Mouse (Mus musculus) forebrain, embryonic 12.5 days (tissue): Measurements from ENCODE around the gene Rdh16. TPM values are rescaled to one million over a fixed set of nuclear protein-coding genes. Genes with fewer than 3 reads are reported as not detected.
"Not testable (repeated sequence)": the region's sequence is repeated elsewhere in the genome, so short reads cannot be mapped to it uniquely, and the experiment has no call there.

ENCODE experiments used
- ATAC-seq: fragments of 200-750 bp; cut with Nextera tagmentation; 2 replicates; pipeline ENCODE4 v1.8.0; 2017; ENCODE audit warnings: moderate TSS enrichment; ENCODE audit not compliant: low FRiP score
- H3K27ac ChIP-seq: fragments of 300-500 bp; sonication (generic); 2 replicates; pipeline ENCODE4 v1.5.1; 2016; ENCODE audit warnings: mild to moderate bottlenecking
- H3K27me3 ChIP-seq: fragments of 300-500 bp; sonication (generic); 2 replicates; pipeline ENCODE4 v1.6.1; 2016; ENCODE audit warnings: mild to moderate bottlenecking
- H3K36me3 ChIP-seq: fragments of 300-500 bp; sonication (generic); replicated peaks from 2 replicates; pipeline ENCODE4 v1.6.1; 2016; ENCODE audit warnings: mild to moderate bottlenecking
- H3K4me1 ChIP-seq: fragments of 300-500 bp; sonication (generic); 2 replicates; pipeline ENCODE4 v1.6.1; 2016
- H3K4me2 ChIP-seq: fragments of 300-500 bp; sonication (generic); 2 replicates; pipeline ENCODE4 v1.6.1; 2016; ENCODE audit warnings: mild to moderate bottlenecking, moderate library complexity
- H3K4me3 ChIP-seq: fragments of 300-500 bp; sonication (generic); replicated peaks from 2 replicates; pipeline ENCODE4 v1.5.1; 2016; ENCODE audit warnings: mild to moderate bottlenecking
- H3K9ac ChIP-seq: fragments of 300-500 bp; sonication (generic); 2 replicates; pipeline ENCODE4 v1.6.1; 2016; ENCODE audit warnings: mild to moderate bottlenecking
- H3K9me3 ChIP-seq: fragments of 300-500 bp; sonication (generic); 2 replicates; pipeline ENCODE4 v1.6.1; 2016
- WGBS: fragments of 180-500 bp; shearing (Covaris S2); methylation state at CpG from one replicate; pipeline ENCODE4 v1.1.7; 2016; 5-methylcytosine and 5-hydroxymethylcytosine counted together
- polyA plus RNA-seq: library from polyadenylated mRNA; unstranded; fragments of >200 nt; fragmentation: Nextera tagmentation; extraction: Ambion mirVana; gene quantifications from 2 replicates; pipeline ENCODE4 v1.2.1, GENCODE M21; 2016

Rdh16 gene
- polyA plus RNA-seq, 1 experiment from 2014 or later, result not detected

DNA sequence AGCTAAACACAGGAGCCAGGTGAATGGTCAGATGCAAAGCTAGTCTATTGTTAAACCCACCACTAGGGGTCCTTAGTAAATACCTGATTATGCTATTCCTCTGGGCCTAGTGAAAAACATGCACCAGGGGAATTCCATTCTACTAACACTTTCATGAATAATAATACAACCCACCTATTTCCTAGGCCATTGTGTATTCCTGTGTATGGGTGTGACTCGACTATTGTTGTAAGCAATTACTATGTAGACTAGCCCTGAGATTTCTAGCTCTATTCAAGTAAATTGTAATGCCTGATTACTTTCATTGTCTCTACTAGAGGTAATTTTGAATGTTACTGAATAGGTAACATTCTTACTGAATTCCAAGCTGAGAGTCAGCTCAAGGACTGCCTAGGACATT lies 15.5 kb upstream of the Rdh16 start:
- not testable (repeated sequence) for H3K9me3 ChIP-seq, H3K9ac ChIP-seq, H3K36me3 ChIP-seq, ATAC-seq, H3K4me1 ChIP-seq, H3K4me2 ChIP-seq, H3K27ac ChIP-seq, H3K27me3 ChIP-seq, H3K4me3 ChIP-seq
- WGBS, result 69% methylated on average over 1 of the region's 1 CpGs

DNA sequence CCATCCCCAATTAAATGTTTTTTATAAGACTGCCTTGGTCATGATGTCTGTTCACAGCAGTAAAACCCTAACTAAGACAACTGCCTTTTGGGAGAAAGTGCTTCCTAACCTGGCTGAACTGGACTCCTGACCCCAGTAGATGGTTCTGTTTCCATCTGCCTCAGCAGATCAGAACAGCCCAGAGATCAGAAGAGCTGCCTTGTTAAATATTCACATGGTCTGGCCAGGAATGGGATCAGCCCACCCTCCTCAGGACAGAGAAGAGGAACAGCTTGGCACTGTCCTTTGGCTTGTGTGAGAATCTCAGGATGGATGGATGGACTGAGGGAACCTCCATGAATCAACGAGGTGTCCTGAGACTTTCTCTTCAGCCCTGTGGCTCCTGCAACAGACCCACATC lies 1.7 kb upstream of the Rdh16 start:
- H3K9me3 ChIP-seq, result 0 out of 2 replicates have a peak, but pooled peaks cover 2% of the 10 kb centered on the region
- no peak for ATAC-seq
- H3K4me2 ChIP-seq, result no peak overlapping the region
- H3K27ac ChIP-seq, result no peak overlapping the region
- no peaks in the 10 kb centered on the region for H3K27me3 ChIP-seq
- H3K4me1 ChIP-seq, result no peaks in the 10 kb centered on the region
- WGBS, result 61% methylated on average over 1 of the region's 1 CpGs
- no peak overlapping the region for H3K9ac ChIP-seq
- no peak overlapping the region for H3K4me3 ChIP-seq
- H3K36me3 ChIP-seq, result no peaks in the 10 kb centered on the region

DNA sequence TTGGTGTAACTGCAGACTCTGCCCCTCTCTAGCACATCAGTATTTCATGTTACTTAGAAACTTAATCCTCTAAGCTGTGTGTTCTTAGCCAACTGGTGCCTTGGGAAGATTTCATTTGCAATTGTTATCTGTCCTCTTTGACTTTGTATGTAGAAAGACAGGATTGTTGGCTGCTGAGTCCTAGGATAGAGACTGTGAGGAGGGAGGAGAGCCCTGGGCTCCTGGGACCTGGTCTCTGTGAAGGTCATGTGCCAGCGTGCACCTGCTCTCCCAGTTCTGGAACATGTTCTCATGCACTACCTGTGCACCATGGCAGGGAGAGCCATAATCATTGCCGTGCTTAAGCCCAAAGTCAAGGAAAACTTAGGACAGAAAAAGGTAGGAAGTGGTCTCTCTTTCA lies 660 bp downstream of the Rdh16 start:
- Histone ChIP-seq H3K9me3 (0 out of 2 replicates have a peak, but pooled peaks cover 2% of the 10 kb centered on the region), H3K27me3 (no peaks in the 10 kb centered on the region), H3K4me1 (no peaks in the 10 kb centered on the region), H3K4me2 (no peak overlapping the region), H3K9ac (no peak overlapping the region), H3K27ac (no peak overlapping the region), H3K4me3 (no peak overlapping the region), H3K36me3 (no peaks in the 10 kb centered on the region)
- no peak for ATAC-seq
- 91% methylated on average over 2 of the region's 2 CpGs for WGBS

DNA sequence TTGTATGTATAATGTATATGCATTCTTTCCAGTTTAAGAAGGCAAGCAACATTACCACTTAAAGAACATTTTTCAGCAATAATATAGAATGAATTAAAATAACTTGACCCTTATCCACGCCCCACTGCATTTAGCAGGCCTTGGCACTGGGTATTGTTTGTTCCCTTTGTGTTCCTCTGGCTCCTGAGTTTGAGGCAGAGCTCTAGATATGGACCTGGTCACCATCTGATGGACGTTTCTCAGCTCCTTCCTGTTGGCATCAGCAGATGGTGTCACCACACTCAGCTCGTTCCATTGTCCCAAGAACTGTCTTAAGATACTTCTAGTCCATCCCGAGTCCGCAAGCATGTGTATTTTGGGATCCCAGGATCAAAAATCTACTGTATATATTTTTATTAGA lies 1.3 kb downstream of the Rdh16 start:
- Histone ChIP-seq H3K27me3 (no peaks in the 10 kb centered on the region), H3K4me2 (no peak overlapping the region), H3K4me3 (no peak overlapping the region), H3K36me3 (no peaks in the 10 kb centered on the region), H3K9ac (no peak overlapping the region), H3K27ac (no peak overlapping the region), H3K9me3 (no peaks in the 10 kb centered on the region), H3K4me1 (no peaks in the 10 kb centered on the region)
- WGBS, result 80% methylated on average over 5 of the region's 5 CpGs
- ATAC-seq, result no peak

DNA sequence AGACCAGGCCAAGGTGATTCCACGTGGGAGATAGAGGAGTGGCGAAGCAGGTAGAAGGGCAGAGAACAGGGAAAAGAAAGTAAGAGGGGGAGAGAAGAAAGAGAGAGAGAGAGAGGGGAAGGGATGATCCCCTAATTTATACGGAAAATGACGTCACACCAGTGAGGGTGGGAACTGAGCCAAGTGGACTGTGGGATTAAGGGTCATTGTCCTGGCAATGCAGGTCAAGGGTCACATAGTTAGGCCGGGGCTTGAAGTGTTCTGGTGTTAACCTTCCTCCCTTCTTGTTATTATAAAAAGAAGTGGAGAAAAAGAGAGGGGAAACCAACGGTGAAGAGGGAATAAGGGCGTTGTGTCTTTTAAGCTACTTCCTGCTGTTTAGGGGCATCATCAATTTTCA lies 3.5 kb downstream of the Rdh16 start:
- H3K27ac ChIP-seq, result no peak overlapping the region
- 61% methylated on average over 7 of the region's 7 CpGs for WGBS
- ATAC-seq, result no peak

DNA sequence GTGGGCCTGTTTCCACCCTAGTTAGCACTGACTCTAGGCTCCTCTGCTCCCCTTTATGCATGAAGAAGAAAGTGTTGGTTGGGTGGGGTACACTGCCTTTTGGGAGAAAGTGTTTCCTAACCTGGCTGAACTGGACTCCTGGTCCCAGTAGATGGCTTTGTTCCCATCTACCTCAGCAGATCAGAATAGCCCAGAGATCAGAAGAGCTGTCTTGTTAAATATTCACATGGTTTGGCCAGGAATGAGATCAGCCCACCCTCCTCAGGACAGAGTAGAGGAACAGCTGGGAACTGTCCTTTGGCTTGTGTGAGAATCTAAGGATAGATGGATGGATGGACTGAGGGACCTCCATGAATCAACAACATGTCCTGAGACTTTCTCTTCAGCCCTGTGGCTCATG lies 14.9 kb downstream of the Rdh16 start:
- Histone ChIP-seq H3K4me3 (no peak overlapping the region), H3K4me1 (no peaks in the 10 kb centered on the region), H3K27me3 (no peaks in the 10 kb centered on the region), H3K27ac (no peak overlapping the region), H3K36me3 (no peaks in the 10 kb centered on the region), H3K9ac (no peak overlapping the region), H3K4me2 (no peak overlapping the region), H3K9me3 (peaks cover 2% of the 10 kb centered on the region; the same call in 1 of the 2 replicates)
- ATAC-seq, result no peak

More for the DNA sequence above, 3.5 kb downstream of the Rdh16 start:
- H3K4me2 ChIP-seq, result no peak overlapping the region
- H3K9ac ChIP-seq, result no peak overlapping the region
- no peak overlapping the region for H3K4me3 ChIP-seq
- H3K27me3 ChIP-seq, result no peaks in the 10 kb centered on the region
- H3K9me3 ChIP-seq, result no peaks in the 10 kb centered on the region
- no peaks in the 10 kb centered on the region for H3K36me3 ChIP-seq
- H3K4me1 ChIP-seq, result no peaks in the 10 kb centered on the region

DNA sequence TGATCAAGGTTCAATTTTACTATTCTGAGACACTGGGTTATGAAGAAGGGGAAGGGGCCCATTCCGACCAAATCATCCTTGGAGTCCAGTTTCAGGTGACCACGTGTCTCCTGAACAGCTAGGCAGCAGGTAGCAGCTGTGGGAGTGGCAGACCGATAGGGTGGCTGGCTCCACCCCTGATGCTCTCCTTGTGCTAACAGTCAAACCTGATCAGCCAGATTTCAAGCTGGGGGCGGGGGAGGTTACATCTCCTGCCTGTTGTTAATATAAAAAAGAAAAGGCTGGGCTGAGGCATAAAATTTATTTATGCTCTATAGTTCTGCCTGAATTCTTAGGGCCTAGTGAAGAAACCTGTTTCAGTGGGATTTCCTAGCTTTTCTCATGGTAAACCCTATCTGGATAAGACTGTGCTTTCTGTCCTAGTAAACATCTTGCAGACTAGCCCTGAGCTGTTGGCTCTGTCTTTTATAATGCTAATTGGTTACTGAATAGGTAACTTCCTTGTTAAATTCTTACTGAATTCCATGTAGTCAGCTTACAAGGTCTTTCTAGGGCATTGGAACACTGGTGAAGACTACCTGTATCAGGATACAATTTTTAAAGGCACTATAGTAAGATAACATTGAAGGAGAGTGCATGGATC lies 16.4 kb downstream of the Rdh16 start:
- not testable (repeated sequence) for H3K9ac ChIP-seq, H3K36me3 ChIP-seq, H3K4me2 ChIP-seq, H3K27me3 ChIP-seq, H3K4me3 ChIP-seq, H3K27ac ChIP-seq, H3K4me1 ChIP-seq, ATAC-seq, H3K9me3 ChIP-seq
- 78% methylated on average over 4 of the region's 4 CpGs for WGBS

DNA sequence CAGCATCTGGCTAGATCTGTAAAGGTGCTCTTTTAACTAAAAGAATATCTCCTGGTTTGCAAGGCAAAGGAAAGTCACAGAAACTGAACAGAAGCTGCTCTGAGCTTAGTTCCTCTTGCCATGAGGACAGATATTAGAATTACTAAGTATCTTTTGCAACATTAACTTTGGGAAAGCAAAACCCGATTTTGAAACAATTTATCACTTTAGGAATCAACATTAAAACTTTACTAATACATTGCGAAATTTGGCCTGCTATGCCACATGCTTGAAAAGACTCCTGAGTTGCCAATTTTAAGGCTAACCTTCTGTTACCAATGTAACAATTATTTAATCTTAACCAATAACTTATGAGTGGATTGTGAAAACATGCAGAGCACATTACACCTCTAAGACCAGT lies 20.9 kb downstream of the Rdh16 start:
- H3K4me1 ChIP-seq, H3K27ac ChIP-seq, H3K9ac ChIP-seq, H3K36me3 ChIP-seq, H3K9me3 ChIP-seq, ATAC-seq, H3K4me3 ChIP-seq, H3K4me2 ChIP-seq, H3K27me3 ChIP-seq: not testable (repeated sequence)
- WGBS, result 87% methylated on average over 2 of the region's 2 CpGs

DNA sequence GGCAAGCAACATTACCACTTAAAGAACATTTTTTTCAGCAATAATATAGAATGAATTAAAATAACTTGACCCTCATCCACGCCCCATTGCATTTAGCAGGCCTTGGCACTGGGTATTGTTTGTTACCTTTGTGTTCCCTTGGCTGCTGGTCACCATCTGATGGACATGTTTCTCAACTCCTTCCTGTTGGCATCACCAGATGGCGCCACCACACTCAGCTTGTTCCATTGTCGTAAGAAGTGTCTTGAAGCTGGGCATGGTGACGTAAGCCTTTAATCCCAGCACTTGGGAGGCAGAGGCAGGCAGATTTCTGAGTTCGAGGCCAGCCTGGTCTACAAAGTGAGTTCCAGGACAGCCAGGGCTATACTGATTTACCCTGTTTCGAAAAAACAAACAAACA lies 24.4 kb downstream of the Rdh16 start:
- H3K4me3 ChIP-seq, result no peak overlapping the region
- H3K36me3 ChIP-seq, result no peaks in the 10 kb centered on the region
- no peak overlapping the region for H3K9ac ChIP-seq
- H3K4me1 ChIP-seq, result no peaks in the 10 kb centered on the region
- H3K27ac ChIP-seq, result no peak overlapping the region
- no peak; the same call in 1 of the 2 replicates for ATAC-seq
- 83% methylated on average over 6 of the region's 6 CpGs for WGBS
- peaks cover 4% of the 10 kb centered on the region; the same call in 1 of the 2 replicates for H3K9me3 ChIP-seq
- H3K27me3 ChIP-seq, result no peaks in the 10 kb centered on the region
- H3K4me2 ChIP-seq, result no peak overlapping the region

DNA sequence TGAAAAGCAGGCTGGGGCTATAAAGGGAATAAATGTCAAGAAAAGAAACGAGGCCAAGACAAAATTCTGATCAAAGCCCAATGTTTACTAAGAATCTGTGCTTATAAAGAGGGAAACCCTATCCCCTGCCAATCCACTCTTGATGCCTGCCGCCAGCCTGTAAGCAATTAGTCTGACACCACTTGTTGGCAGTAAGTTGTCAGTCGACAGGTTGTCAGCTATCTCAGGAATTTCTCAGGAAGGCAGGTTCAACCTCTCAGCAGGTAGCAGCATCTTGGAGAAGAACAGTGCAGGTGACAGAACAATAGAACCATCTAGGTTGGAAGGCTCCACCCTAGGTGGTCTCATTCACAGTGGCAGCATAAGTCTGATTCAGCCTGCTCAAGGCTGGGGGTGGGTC lies 28.2 kb downstream of the Rdh16 start:
- ATAC-seq, result no peak
- 69% methylated on average over 3 of the region's 3 CpGs for WGBS
- H3K9ac ChIP-seq, result no peak overlapping the region
- no peak overlapping the region for H3K4me2 ChIP-seq
- H3K36me3 ChIP-seq, result no peaks in the 10 kb centered on the region
- H3K9me3 ChIP-seq, result no peaks in the 10 kb centered on the region
- no peaks in the 10 kb centered on the region for H3K27me3 ChIP-seq
- no peak overlapping the region for H3K27ac ChIP-seq
- H3K4me3 ChIP-seq, result no peak overlapping the region
- H3K4me1 ChIP-seq, result no peaks in the 10 kb centered on the region

DNA sequence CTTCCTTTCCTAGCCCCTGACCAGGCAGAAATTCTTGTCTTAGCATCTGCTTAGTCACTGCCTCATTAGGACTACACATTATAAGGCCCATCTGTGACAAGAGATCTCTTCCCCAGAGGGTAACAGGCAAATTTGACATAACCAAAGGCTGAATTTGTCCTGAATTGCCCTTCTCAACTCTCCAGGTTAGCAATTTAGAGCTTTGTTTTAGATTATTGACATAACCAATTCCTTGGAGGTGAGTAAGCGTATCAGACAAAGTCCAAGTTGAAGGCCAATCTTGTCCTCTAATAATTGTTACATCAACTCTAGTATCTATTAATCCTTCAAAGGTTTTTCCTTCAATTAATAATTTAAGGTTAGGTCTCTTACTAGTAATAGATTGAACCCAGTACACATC lies 33.2 kb downstream of the Rdh16 start:
- H3K4me3 ChIP-seq, H3K4me2 ChIP-seq, ATAC-seq, H3K4me1 ChIP-seq, H3K27me3 ChIP-seq, H3K9ac ChIP-seq, H3K27ac ChIP-seq, H3K9me3 ChIP-seq, H3K36me3 ChIP-seq: not testable (repeated sequence)
- 88% methylated on average over 1 of the region's 1 CpGs for WGBS

DNA sequence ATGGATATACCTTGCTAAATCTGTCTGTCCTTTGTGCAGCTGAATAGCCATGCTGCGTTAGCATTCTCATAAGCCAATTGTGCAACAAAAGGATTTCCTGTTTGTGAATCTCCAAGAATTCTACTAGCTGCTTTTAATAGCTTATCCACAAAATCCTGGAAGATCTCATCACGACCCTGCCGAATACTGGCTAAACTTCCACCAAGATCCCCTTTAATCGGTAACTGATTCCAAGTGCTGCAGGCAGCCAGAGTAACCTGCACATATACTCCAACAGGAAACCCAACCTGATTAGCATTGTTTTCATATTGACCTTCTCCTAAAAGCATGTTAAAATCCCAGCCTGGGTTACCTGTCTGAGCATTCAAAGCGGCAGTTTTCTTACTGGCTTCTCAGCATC lies 34.3 kb downstream of the Rdh16 start:
- no peak for ATAC-seq
- H3K4me3 ChIP-seq, result no peak overlapping the region
- H3K27me3 ChIP-seq, result no peaks in the 10 kb centered on the region
- H3K9ac ChIP-seq, result no peak overlapping the region
- H3K4me2 ChIP-seq, result no peak overlapping the region
- H3K36me3 ChIP-seq, result no peaks in the 10 kb centered on the region
- H3K9me3 ChIP-seq, result 0 out of 2 replicates have a peak, but pooled peaks cover 4% of the 10 kb centered on the region
- WGBS, result 87% methylated on average over 5 of the region's 5 CpGs
- no peaks in the 10 kb centered on the region for H3K4me1 ChIP-seq
- no peak overlapping the region for H3K27ac ChIP-seq

DNA sequence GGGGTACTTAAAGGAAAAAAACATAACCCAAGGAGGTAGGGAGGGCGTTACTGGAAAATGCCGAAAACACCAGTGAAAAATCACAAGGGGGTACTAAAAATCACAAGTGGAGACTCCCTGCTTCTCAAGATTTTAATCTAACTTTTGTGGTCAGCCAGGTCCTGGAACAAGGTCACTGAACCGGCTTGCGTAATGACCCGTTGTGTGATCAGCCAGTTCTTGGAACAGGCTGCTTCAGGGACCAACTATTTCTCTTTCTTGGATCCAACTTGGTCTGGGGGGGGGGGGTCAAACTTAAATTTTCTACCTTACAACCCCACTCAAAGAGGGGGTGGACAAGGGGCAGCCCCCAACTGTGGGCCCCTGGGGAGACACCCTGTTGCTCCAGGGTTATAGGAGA lies 36.8 kb downstream of the Rdh16 start:
- not testable (repeated sequence) for H3K27ac ChIP-seq, H3K36me3 ChIP-seq, H3K9me3 ChIP-seq, H3K9ac ChIP-seq, ATAC-seq, H3K4me1 ChIP-seq, H3K27me3 ChIP-seq, H3K4me3 ChIP-seq, H3K4me2 ChIP-seq
- 95% methylated on average over 5 of the region's 5 CpGs for WGBS
